Mouse (Mus musculus) cerebellum, adult 2 months (tissue): ENCODE results near the gene Negr1.

Source experiments
- CTCF ChIP-seq: fragments of 200-500 bp; IDR thresholded peaks from 2 replicates; pipeline ENCODE4 v1.5.1; 2011; ENCODE audit warnings: low read depth, mild to moderate bottlenecking, control low read depth, low read length, moderate library complexity, borderline replicate concordance; ENCODE audit not compliant: insufficient read depth
- POLR2A ChIP-seq: fragments of 200-500 bp; IDR thresholded peaks from 2 replicates; pipeline ENCODE4 v1.6.1; 2011; ENCODE audit warnings: low read length, control low read depth, borderline replicate concordance; ENCODE audit not compliant: insufficient read depth

DNA sequence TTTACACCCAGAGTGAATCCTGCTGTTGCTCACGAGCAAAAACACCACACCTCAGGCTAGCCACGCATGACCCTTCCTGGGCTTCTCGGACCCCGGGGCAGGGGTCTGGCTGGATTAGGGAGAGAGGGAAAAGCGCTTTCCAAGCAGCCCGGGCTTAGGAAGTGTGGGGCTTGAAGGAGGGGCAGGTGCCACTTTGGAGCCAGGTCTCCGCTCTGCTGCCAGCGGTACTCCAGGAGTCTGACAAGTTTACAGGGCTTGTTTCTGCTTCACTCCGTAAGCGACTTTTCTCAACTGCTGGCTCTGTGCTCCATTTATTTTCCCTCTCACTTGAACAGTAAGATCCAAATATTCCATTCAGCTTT lies 811 bp downstream of the Negr1 start:
- no peak for TF ChIP-seq POLR2A
- no peak for TF ChIP-seq CTCF
